Mouse (Mus musculus): Measurements from ENCODE around the gene P2rx3.

DNA sequence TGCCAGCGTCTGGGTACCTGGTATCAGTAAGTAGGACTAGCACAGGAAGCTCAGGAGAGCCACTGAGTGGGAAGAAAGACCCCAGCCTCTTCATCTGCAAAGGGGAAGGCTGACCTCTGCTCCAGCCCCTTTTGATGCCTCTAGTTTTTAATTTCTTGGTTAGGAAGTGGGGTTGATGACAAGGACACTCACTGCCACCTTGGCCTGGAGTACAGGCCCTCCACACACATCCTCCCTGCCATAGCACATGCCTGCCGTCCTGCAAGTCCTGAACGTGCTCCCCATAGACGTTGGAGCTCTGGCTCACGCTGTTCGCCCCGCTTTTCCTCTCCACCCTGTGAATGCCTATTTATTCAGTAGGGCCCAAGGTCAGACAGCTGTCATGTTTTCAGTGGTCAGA, 30.7 kb downstream of the P2rx3 start:
- no peak for TF ChIP-seq EP300 (IDR thresholded peaks at IDR 0.05; ENCODE audit: low read depth)
- TF ChIP-seq CTCF (IDR thresholded peaks at IDR 0.05; ENCODE audit: low read depth) = no peak
